Mouse (Mus musculus) left cerebral cortex, adult 8-10 months (tissue): ENCODE measurements around the gene Tbpl1. TPM values are rescaled to one million over a fixed set of nuclear protein-coding genes. Genes with fewer than 3 reads are reported as not detected.

Source experiments
- microRNA-seq, 2 experiments: library from miRNA; unstranded; fragments of <30 nt; microRNA quantifications; one replicate each; pipeline ENCODE4 v1.2.0; 2022
- total RNA-seq, 4 experiments: library from RNA; stranded (reverse); gene quantifications; 2 replicates each; pipeline ENCODE4 v1.2.4; 2022

Gene Tbpl1
- total RNA-seq, 4 experiments from 2014 or later, result 58.7 to 66.0 (median 62.0) TPM

Small RNAs within 50 kb of the gene (microRNA-seq; reads per million reads assigned to microRNA genes)
- 0 reads per million in 2 experiments for gene Mir7663

Other genes starting within 250 kb of the Tbpl1 start
- gene Slc2a12, start 86.9 kb downstream of the Tbpl1 start, total RNA-seq, result 1 to 10 TPM; 3.0 to 4.3 (median 3.9) TPM
- not detected for gene Tcf21, start 88.2 kb upstream of the Tbpl1 start, total RNA-seq